Mouse (Mus musculus) gonadal fat pad, adult 2 months (tissue): Measurements from ENCODE around the gene Meox1. TPM values are rescaled to one million over a fixed set of nuclear protein-coding genes. Genes with fewer than 3 reads are reported as not detected.

Source experiments
- DNase-seq: peaks from one replicate; pipeline ENCODE4 v3.0.0-alpha.2; 2012; ENCODE audit warnings: low read depth
- polyA plus RNA-seq: library from polyadenylated mRNA; depleted of rRNA; stranded (reverse); fragments of >200 nt; gene quantifications from 2 replicates; pipeline ENCODE4 v1.2.3, GENCODE M21; 2012

Meox1 gene
- polyA plus RNA-seq, 1 experiment = 6.0 TPM

- no peak for DNase-seq
Observed at GRCm38 (mm10) chr11:101896546-101897361, 2.6 kb upstream of the Meox1 start.

DNA sequence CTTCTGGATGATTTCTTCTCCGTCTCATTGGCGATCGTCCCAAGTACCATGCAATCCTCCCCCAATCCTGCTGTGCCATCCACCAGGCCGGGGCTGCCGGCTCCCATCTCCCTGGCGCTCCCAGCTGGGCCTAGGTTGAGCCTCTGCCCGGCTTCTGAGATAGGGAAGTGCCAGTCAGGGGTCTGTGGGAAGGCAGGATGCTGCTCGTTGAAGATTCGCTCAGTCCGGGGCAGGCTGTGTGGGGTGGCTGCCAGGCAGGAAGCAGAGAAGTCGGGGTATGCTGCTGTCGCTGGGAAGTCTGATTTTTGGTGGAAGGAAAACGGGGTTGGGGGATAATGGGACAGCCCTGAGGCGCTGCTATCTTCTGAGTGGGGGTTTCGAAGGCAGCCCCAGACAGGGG lies 614 bp downstream of the Meox1 start:
- DNase-seq = no peak

- DNase-seq = no peak
Observed at GRCm38 (mm10) chr11:101891451-101891850, 2.7 kb downstream of the Meox1 start.

DNA sequence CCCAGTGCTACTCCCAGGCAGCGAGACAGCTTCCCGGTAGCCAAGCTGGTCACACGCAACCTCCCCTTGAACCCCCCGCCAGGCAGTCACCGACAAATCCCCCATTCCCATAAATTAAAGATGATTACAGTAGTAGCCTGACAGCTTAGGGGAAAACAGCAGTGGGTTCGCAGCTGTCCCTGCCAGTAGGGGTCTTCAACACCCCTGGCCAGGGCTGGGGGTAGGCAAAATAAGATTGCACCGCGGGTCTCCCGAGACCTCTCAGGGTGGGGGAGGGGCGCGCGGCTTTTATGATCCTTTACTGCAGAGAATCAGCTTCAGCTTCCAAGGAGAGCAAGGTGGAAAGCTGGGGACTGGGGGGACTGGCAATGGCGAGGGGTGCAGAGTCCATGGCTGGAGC lies 4.4 kb downstream of the Meox1 start:
- no peak for DNase-seq

DNA sequence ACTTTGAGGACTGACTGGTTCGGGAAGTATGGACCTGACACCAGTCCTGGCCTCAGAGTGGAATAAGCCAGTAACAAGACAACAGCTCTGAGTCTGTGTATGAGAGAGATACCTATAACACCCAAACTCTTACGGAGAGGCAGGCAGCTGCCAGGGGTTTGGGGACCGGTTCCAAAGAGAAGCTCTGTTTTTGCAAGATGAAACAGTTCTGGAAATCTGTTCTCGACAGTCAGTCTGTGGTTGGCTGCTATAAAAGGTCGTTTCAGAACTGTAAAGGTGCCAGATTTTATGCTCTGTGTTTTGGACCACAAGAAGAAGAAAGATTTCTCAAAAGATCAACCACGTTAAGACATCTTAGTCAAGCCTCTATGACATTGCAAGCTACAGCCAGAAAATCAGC lies 5.4 kb downstream of the Meox1 start:
- DNase-seq = no peak

DNA sequence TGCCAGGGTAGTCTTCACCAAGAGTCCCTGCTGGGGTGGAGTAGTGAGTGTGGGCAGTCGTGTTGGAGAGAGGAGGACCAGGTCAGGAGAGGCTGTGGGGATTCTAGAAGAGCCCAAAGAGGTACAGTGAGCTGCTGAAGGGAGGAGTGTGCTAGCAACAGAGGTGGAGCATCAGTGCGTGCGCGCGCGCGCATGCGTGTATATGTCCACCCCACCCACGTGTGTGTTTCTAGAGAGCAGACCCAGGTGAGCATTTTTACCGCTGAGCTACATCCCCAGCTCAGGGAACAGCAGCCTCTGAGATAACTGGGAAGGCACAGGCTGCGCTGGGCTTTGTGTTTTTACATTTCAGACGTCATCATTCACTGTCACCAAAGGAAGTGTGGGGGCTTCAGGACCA lies 7.7 kb downstream of the Meox1 start:
- no peak for DNase-seq

GRCm38 (mm10) chr11:101885881-101886319 lies 8.3 kb downstream of the Meox1 start:
- DNase-seq = no peak

- no peak for DNase-seq
Observed at GRCm38 (mm10) chr11:101885232-101885631, 8.9 kb downstream of the Meox1 start.

GRCm38 (mm10) chr11:101883911-101884310 lies 10.3 kb downstream of the Meox1 start:
- no peak for DNase-seq

- no peak for DNase-seq
Observed at GRCm38 (mm10) chr11:101882500-101883290, 11.5 kb downstream of the Meox1 start.

DNA sequence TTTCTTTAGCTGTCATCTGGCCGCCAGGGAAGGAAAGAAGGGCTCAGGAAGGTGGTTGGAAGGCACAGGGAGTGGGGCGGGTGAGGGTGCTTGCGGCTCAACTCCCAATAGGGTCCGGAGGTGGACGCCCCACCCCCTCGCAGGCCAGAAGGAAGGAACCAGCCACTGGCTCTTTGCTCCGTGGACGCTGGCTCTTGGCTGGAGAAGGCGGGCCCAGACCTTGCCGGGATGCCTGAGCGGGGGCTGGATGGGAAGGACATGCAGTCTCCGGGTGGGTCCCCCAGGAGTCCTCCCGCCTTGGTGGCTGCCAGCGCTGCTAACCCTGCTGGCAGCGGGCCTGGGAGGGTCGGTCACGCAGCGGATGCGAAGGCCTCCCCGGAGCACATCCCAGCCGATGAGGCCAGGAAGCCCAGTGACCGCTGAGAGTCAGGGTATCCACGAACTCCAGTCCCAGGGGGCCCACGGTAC lies 12.5 kb downstream of the Meox1 start:
- no peak for DNase-seq

- DNase-seq = no peak
Observed at GRCm38 (mm10) chr11:101881185-101881584, 13.0 kb downstream of the Meox1 start.

GRCm38 (mm10) chr11:101879672-101880071 lies 14.5 kb downstream of the Meox1 start:
- DNase-seq = no peak

DNA sequence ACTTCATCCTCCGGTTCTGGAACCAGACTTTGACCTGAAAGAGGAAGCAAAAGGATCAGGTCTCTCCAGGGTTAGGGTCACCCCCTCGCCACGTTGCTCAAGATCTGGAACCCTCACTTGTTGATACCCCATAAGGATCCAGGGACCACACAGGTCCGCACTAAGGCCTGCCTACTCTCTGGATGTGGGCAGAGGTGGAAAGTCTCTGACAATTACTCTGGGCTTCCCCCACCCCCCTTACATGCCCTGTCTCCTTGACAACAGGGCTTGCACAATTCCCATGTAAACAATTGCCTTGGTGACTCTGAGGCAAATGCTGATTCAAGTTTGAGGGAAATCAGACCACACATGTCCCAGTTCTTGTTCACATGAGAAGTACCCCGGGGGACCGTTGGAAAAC lies 15.5 kb downstream of the Meox1 start:
- DNase-seq = no peak

DNA sequence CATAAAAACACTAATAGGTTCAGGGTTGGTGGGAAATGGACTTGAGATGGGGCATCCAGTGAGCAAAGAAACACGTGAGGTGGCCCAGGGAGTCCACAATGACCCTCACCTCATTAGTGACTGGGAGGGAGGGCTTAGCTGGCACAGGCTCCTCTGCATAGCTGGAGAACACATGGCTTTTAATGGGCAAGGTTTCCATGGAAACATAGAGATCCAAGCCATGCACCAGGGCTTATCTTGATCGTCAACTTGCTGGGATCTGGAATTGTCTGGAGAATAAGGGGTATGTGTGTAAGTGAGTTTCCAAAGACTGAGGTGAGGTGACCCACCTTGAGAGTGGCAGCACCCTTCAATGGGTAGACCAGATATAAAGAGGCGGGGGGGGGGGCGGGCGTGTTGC lies 19.2 kb downstream of the Meox1 start:
- no peak for DNase-seq

- DNase-seq = no peak
Observed at GRCm38 (mm10) chr11:101873909-101874308, 20.3 kb downstream of the Meox1 start.

GRCm38 (mm10) chr11:101871435-101871834 lies 22.7 kb downstream of the Meox1 start:
- no peak for DNase-seq

DNA sequence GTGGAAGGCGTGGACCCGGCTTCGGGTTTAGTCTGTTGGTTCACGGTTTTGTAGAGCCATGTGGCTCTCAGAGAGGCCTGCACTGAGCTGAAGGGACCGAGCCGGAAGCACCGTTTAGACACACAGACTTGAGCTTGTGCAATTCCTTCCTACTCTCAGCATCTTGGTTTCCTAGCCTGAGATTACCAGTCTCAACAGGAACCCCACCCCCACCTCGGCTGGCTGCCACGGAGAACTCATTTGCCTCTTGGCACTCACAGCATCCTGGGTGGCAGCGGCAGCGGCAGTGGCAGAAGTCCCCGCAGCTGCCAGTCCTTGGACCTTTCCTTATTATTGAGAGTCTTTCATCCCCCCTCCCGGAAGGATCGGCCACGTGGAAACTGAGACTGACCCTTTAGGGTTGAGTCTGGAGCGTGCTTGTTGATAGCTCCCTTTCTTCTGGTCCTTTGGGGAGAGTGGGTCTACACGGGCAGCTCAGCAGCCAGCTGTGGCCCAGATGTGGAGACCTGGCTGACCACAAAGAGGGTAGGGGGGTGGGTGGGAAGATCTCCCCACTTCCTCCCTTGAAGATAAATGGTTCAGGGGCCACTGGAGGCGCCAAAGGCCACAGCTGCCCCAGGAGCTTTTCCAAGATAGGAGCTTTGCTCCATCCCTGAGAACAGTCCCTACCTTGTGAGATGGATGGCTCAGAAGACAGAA lies 24.0 kb downstream of the Meox1 start:
- no peak for DNase-seq

DNA sequence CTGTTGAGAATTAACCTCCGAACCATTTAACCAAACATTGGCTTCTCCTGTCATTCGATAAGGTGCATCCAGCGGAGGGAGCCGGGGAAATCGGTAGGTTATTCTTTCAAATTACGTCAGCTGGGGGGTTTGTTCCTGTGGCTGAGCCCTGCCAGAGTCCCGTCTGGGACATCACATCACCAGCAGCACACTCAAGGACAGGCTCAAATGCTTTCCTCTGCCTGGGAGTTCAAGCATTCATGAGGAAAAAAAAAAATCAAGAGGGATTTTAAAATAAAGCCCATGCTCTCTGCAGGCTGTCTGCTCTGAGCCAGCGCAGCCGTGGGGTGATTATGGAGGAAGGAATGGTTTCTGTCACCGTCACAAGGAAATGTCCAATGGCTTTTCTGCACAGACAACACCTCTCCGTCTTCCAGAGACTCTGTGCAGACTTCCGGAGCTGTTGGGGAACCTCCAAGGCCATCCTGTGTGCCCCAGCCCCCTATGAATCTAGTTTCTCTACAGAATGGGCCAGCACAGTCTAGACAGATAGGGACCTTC lies 26.6 kb downstream of the Meox1 start:
- no peak for DNase-seq

DNA sequence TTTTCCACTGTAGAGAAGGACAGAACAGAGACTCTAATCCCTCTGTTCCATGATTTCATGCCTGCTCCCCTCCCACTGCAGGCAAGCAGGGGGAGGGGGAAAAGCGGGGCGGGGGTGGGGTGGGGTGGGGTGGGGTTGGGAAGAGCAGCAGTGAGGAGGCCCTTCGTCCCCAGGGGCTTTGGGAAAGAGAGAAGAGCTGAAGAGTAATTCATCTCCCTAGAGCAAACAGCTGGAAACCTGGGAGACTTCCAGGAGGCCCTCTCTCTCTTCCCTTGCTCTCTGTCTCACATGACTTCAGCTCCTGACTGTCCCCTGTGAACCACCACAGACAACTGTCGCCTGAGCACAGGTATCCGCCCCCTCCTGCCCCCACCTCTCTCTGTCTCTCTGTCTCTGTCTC lies 35.4 kb downstream of the Meox1 start:
- DNase-seq = no peak

- no peak for DNase-seq
Observed at GRCm38 (mm10) chr11:101855950-101856712, 38.0 kb downstream of the Meox1 start.
